Mouse (Mus musculus): ENCODE data around the gene Tspan8. TPM values are rescaled to one million over a fixed set of nuclear protein-coding genes. Genes with fewer than 3 reads are reported as not detected.
A peak's percentile ranks its signal among the peaks of the same experiment; 100 is the strongest.
"Not testable (repeated sequence)": the region's sequence is repeated elsewhere in the genome, so short reads cannot be mapped to it uniquely, and the experiment has no call there.

The Tspan8 gene
- 1 to 10 TPM in 1 of 2 experiments, under 1 TPM in 1; 0.89 to 1.1 TPM for total RNA-seq (2021)
- long read RNA-seq, experiment 1, partial matches to known transcripts = 0 of 2 reads
- long read RNA-seq, experiment 1, other reads (novel, unspliced or antisense) = 2 of 2 reads
- long read RNA-seq, experiment 2, partial matches to known transcripts = 0 of 1 reads
- long read RNA-seq, experiment 2, other reads (novel, unspliced or antisense) = 1 of 1 reads

DNA sequence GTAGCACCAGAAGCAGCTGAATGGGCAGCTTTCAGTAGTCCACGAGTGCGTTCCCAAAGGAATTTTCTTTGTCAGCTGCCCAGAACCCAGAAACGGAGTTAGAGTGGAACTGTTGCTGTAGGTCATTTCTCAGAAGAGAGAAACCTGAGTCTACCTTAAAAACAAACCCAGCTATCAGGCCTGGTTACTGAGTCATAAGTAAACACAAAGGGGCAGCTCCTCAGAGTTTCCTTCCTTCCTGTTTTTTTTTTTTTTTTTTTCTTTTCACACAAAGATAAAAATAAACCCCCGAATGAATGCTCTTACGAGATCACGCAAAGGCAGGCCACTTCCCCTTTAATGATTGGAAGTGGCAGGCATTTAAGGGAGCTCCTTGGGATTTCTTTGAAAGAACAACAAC is at the start of gene Tspan8:
Tspan8 (plus strand) TSS at position 322 of the 400 bp plus-strand sequence.
- DNase-seq = no peak

DNA sequence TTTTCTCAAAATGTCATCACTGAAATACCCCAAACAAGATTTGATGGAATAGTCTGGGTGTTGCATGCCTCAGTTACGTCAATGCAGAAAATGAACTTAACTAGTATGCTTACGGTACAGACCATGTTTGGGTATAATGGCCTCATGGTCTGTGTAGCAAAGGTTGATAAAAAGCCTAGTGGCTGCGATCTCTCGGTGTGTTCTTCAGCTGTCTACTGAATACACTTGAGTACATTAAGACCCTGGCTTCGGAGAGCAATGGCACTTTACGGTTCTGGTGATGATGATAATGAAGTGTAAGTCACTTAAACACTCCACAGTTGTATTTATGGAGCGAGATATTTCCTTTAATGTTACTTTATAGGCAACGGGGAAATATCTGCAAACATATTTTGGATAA is 46.6 kb upstream of the Tspan8 start:
- DNase-seq = no peak

DNA sequence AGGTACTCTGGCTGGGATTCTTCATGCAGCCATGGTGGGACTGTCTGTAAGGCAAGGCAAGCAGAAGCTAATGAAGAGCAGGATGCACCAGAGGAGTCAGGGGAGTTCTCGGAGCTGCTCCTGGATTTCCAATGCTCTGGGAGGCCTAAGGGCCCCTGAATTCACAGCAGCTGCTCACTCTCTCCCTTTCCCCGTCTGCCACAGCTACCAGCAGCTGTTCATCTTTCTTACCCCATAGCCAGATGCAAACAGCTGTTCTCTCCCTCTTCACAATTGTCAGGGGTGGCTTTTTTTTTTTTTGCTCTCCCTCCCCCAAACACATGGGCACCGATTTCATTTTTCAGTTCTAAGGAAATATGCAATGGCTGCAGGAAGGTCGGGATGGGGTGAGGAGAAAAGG is 42.2 kb upstream of the Tspan8 start:
- DNase-seq = no peak

DNA sequence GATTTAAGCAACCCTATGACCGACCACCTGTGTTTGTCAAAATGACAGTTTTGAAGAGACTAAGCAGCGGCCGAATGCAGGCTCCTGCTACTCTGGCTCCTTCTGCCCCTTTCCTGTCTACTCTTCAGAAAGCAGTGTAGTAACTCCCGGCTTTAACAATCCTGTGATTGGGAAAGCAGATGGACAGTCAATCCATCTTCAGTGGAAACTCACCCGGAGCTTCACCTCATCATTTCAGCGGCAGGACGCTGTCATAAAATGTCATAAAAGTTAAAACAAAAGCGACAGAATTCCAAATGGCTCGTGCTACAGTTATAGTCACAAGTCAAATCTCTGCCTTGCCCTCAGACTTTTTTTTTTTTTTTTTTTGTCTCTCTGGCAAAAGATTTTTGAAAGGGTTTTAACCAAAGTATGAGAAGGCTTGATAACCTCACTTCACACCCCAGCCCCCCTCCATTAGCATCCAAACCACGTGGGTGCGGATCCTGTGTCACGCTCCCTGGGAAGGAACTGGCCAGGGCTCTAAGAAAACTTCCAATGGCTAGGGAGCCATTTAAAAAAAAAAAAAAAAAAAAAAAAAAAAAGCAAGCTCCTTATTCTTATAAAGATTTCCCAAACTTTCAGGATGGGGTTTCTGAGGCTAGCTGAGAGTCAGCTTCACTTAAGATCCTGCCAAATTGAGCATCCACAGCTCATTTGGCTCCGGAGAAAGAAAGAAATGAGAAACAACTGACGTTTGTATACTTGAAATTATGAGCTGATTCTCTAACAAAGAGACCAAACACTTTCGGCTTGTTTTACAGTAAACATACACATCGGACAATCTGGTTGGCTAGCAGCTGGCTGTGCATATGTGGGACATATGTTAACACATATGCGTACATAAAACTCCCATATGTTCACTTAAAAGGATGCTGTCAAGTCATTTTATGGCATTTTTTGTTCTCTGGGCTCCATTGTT is 40.4 kb upstream of the Tspan8 start:
- DNase-seq = no peak

DNA sequence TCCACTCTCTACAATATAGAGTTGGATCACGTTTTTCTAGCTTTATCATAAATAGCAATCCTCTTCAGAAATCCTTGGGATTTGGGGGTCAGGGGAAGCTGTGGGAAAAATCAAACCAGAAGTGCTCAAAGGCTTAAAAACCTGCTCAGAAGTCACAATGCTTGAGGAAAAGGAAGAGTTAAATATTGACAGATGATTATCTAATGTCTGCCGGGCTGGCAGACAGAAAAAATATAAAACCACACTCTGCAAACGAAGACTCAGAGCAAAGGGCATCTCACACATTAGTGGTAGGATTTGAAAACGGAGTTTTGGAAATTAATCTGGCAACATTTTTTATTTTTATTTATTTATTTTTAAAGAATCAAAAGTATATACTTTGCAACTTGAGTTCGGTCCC is 39.3 kb upstream of the Tspan8 start:
- DNase-seq = no peak

DNA sequence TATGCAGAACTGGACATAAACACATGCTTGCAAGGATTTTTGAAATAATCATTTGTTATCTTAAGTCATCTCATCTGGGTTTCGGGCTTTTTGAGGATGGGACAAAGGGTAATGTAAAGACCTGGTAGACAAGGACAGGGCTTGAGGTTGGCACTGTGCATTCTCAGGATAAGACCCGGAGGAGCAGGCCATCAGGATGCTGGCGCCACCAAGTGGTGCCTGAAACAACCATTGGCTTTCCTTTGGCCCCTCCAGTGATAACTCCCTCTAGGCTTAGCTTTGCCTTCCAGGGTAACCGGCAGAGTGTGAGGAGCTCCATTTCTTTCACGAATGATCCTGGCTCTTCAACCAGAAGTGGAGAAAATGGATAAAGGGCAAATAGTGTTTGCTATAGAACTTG is 38.0 kb upstream of the Tspan8 start:
- peak; percentile 24 to 32 for DNase-seq

DNA sequence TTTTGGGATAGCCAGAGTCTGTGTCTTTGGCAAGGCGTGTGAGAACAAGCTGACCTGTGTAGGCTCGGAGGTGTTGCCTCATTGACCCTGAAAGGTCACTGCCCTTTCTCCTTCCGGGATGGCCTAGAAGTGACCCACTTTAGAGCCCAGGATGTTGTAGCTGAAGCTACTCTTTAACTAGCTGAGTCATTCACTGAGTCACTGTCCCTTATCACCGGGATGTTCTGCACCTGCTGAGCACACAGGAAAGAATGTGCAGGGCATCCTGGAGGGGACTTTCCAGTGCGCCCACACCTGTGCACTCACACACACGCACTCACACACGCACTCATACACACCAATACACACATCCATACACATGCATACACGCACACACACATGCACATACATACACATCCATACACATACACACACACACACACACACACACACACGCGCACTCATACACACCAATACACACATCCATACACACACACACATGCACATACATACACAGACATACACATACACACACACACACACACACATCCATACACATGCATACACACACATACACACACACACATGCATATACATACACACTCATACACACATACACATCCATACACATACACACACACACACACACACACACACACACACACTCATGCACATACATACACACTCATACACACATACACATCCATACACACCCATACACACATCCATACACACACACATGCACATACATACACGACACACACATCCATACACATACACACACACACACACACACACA is 36.2 kb upstream of the Tspan8 start:
- DNase-seq = no peak

DNA sequence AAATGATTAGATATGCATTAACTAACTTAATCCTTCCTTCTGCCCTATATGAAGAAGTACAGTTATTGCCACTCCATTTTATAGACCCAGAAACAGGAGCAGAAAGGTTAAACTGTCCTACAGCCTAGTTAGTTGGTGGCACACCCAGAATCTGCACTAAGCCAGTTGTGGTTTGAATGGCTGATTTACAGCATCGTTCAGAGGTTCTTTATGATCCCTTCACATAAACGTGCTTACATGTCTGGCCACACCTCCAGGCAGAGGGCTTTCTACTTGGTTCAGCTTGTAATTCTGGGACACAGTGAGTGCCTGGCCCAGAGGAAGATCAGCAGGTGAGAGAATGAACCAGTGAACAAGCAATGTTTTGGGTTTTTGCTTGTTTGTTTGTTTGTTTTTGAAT is 33.4 kb upstream of the Tspan8 start:
- no peak for DNase-seq

DNA sequence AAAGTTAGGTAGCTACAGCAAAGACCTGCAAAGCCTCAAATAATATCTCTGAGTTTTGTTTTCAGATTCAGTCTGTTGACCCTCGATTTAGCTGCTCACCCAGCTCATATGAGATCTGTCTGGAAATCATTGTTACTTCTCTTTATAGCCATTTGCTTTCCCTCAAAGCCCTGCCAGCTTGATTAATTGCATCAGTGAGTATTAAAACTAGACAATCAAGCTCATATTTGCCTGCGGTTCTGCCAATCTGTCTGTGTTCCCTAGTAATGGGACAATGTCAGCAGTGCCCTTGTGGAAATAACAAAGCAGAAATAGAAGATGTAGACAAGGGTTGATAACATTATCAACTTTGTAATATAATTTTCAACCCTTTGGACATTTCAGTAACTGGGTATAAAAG is 25.8 kb upstream of the Tspan8 start:
- no peak for DNase-seq

DNA sequence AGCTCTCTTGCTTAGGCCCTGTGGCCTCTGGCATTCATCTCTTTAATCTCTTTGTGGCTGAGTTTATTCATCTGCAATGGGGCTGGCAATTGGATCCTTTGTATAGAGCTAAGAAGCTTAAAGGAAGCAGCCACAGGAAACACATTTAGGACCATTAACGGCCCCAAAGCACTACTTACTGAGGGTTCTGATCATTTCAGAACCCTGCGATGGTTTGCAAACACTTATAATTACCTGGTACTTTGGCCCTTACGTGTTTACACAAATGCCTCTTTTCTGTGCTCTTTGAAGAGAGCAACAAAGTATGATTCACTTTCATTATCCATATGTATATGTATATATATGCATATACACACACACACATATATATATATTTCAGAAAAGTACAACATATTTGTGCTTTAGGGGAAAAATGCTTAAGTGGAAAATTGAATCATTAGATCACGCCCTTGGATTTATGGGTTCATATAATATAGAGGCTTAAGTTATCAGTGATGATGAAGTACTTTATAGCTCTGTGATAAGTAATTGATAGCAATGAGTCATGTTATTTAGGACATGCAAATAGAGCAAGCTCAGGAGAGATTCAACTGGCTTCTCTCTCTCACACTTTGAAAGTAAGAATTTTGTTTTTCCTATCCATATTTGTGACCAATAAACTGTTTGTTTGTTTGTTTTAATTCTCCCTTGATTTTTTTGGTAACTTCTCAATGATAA is 20.4 kb upstream of the Tspan8 start:
- no peak for DNase-seq

DNA sequence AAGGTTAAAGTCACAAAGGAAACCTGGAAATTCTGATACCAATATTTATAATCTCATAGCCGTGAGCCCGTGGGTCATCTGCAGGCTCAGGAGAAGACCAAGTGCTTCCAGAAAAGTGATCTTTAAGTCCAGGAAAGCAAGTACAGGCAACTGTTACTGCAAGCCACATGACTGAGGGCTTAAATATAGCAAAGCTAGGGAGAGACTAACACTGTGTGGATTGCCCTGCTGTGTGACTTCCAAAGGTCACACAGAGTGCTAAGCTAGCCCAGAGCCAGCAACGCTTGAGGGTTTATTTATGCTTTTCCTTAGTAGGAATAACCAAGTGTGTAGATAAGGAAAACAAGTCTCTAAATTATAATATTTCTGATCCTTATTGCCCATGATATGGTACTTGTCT is 15.2 kb upstream of the Tspan8 start:
- DNase-seq = no peak

DNA sequence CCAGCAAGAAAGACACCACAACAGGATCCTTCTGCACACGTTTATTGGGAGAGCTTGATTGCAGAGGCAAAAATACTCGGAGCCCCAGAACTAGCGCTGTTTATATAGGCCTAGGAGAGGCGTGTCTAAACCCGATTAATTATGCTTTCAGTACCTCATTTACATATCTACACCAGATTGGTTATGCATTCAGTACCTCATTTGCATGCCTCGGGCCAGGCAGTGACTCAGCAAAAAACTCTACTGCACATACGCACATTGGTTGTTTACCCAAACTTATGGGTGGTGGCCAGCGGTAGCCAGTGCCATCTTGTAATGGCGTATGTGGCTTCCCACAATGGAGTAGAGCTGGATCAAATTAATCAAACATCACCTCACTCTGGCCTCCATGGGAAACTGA is 13.6 kb upstream of the Tspan8 start:
- DNase-seq = not testable (repeated sequence)

DNA sequence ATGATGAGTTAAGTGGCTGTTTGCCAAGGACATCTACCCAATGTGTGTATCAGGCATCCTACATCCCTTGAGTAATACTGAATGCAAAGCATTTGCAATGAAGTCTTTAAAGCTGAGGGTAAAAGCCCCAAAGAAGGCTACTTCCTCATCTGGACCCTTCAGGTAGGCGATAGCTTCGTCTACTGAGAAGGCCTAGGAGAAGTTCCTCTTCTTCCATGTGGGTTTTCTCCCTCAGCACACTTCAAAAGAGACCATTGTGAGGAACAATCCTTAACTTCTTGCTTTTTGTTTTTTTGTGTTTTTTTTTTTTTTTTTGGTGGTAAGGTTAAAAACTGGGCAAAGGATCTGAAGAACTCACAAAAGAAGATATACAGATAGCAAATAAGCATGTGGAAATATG is 12.9 kb upstream of the Tspan8 start:
- no peak for DNase-seq

DNA sequence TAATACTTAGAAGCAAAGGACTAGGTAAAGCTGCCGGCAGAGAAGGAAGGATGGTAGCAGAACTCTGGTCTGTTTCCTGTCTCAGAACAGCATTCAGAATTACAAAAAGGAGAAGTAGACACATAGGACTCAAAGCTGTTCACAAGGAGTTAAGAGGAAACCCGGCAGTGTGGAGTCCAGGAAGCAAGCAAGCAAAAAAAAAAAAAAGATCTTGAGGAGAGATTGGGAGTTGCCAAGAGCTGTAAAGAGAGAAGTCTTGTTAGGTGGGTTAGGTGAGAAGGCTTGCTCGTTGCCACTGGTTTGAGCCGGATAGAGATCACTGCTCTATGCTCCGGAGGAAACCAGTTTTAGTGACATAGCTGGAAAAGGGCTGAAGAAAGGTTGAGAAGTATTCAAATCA is 10.6 kb upstream of the Tspan8 start:
- no peak for DNase-seq

DNA sequence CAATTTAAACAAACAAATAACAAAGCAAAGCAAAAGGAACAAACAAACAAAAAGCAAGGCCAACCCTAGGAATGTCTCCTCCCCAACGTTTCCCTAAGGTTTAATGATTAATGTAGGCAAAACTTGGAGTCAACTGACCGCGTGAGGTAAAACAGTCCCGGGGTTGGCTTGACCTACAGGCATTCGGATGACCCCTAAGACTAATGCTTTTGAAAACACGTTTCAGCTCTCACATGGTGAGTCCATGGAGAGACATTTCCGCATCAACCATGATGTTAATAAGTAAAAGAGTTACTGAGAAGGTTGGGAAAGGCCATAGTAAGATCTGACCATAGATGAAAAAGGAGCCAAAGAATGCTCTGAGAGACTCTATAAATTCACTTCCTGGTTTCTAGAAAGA is 7.5 kb upstream of the Tspan8 start:
- DNase-seq = no peak

DNA sequence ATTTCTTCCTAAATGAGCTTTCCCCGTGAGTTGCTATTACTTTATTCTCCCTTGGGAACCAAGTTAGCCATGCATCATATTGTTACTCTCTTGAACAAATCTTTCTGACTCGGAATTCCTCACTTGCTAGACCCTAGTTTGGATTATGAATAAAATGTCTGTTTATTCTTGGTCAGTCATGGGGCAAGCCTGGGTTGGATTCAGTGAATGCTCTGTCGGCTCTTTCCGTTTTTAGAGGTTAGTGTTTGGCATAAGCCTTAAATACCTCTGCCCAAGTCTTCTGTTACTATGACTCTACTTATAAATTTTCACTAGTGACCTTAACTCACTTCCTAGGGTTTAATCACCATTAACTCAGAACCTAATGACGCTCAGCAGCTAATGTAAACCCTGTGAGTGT is 5.1 kb upstream of the Tspan8 start:
- no peak for DNase-seq

DNA sequence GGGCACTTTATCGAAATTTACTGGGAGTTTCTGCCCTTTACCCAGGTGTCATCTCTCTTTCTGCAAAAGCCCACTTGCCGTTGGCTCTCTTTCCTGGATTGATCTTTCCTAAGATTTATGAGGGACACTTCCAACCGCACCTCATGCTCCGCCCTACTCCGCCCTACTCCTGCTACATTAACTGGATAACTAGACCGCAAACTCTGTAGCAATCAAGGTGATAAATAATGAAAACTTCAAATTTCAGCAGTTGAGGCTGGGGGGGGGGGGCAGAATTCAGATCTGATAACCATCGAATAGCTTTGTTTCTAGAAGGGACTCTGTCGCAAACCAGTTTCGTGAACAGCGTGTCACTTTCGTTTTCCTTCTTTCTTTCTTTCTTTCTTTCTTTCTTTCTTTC is 1.8 kb upstream of the Tspan8 start:
- DNase-seq = no peak

DNA sequence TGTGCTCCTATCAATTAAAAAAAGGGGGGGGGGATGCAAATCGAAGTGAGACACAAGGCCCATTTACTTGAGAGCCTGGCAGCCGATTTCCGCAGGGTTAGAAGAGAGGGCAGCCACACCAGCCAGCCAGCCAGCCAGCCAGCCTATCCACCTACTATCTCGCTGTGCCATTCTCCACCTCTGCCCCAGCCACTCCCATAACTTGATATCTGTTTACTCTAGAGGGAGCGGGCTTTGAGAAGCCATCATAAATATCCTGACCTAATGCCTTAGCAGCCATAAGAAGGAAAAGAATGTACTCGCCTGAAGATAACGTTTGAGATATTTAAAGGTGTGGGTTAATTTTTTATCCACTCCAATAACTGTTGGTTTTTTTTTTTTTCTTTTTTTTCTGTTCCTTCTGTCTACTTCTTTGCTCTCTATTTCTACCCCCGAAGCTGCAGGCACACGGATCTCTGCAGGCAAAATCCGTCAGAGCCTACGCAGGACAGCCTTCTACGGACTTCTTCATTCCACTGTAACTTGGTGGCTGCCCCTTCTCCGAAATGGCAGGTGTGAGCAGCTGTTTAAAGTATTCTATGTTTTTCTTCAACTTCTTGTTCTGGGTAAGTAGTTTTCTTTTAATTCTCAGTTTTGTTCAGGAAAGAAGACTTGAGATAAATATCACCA is 558 bp downstream of the Tspan8 start:
- DNase-seq = no peak

DNA sequence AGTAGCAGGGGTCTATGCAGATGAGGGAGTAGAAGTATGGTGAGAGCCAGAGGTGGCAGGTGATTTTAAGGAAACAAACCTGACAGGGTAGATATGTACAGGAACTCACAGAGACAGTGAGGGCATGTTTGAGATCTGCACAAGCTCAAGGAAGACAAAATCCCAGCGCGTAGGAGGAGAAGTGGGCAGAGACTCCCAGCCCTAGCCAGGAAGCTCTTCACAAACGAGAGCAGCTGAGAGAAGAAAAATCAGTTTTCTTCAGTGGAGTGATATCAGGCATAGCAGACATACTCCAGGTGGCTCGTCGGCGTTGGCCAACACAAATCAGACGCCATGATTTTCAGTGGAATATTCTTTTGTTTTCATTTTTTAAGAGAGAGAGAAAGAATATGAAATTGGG is 8.7 kb downstream of the Tspan8 start:
- DNase-seq = no peak

DNA sequence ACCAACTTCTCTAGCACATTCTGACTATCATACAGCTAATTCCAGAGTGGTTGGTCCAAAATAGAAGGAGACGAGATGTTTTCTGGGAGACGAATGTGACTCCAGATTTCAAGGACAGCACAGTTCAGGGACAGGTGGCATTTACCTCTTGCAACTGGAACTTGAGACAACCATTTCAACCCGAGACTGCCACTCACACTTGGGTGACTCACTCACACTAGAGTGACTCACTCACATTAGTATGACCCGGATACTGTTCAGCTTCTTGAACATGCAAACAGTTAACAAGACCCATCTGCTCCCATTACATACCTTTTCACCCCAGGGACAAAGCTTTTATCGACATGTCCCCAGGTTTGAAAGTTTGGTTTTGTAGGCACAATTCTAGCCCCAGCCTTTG is 12.2 kb downstream of the Tspan8 start:
- DNase-seq = no peak

DNA sequence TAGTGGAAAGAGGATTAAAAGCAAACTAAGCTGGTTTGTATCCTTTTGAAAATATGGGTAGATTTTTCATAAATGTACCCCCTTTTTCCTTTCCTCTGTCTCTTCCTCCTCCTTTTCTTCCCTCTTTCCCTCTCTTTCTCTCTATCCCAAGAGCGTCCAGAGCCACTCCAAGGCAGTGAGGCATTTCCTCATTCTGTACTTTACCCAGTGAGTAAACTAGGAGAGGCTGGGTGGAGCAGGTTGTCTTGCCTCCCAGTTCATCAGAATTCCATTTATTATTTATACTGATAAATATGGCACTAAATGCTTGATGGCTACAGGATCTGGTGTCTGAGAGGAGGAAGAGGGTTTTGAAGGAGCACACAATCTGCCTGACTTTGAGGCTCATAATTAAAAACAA is 13.1 kb downstream of the Tspan8 start:
- DNase-seq = no peak

DNA sequence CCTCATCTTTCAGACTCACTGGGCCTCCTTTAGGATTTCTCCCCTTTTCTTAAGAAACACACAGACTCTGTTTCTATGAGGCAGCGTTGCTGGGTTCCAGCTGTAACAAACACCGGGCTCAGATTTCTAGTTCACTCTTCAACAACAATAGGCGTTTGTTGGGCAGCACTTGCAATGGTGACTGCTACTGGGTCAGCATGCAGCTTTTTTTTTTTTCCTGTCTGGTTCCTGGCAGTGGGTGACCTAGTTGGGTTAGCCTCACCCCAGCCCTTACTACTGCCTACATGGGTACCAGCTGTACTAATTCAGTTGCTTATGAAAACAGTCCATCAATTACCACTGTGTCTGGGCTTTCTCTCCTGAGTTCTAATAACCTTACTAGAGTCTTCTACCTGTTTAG is 14.1 kb downstream of the Tspan8 start:
- DNase-seq = no peak

Measured in adrenal gland, postnatal 36 days (tissue).